Mouse (Mus musculus) forebrain, embryonic 12.5 days (tissue): ENCODE results near the gene Mtx2. TPM values are rescaled to one million over a fixed set of nuclear protein-coding genes. Genes with fewer than 3 reads are reported as not detected.

Source experiments
- ATAC-seq: fragments of 200-750 bp; cut with Nextera tagmentation; 2 replicates; pipeline ENCODE4 v1.8.0; 2017; ENCODE audit warnings: moderate TSS enrichment; ENCODE audit not compliant: low FRiP score
- H3K27ac ChIP-seq: fragments of 300-500 bp; sonication (generic); 2 replicates; pipeline ENCODE4 v1.5.1; 2016; ENCODE audit warnings: mild to moderate bottlenecking
- H3K27me3 ChIP-seq: fragments of 300-500 bp; sonication (generic); 2 replicates; pipeline ENCODE4 v1.6.1; 2016; ENCODE audit warnings: mild to moderate bottlenecking
- H3K36me3 ChIP-seq: fragments of 300-500 bp; sonication (generic); replicated peaks from 2 replicates; pipeline ENCODE4 v1.6.1; 2016; ENCODE audit warnings: mild to moderate bottlenecking
- H3K4me1 ChIP-seq: fragments of 300-500 bp; sonication (generic); 2 replicates; pipeline ENCODE4 v1.6.1; 2016
- H3K4me2 ChIP-seq: fragments of 300-500 bp; sonication (generic); 2 replicates; pipeline ENCODE4 v1.6.1; 2016; ENCODE audit warnings: mild to moderate bottlenecking, moderate library complexity
- H3K4me3 ChIP-seq: fragments of 300-500 bp; sonication (generic); replicated peaks from 2 replicates; pipeline ENCODE4 v1.5.1; 2016; ENCODE audit warnings: mild to moderate bottlenecking
- H3K9ac ChIP-seq: fragments of 300-500 bp; sonication (generic); 2 replicates; pipeline ENCODE4 v1.6.1; 2016; ENCODE audit warnings: mild to moderate bottlenecking
- H3K9me3 ChIP-seq: fragments of 300-500 bp; sonication (generic); 2 replicates; pipeline ENCODE4 v1.6.1; 2016
- WGBS: fragments of 180-500 bp; shearing (Covaris S2); methylation state at CpG from one replicate; pipeline ENCODE4 v1.1.7; 2016; 5-methylcytosine and 5-hydroxymethylcytosine counted together
- polyA plus RNA-seq: library from polyadenylated mRNA; unstranded; fragments of >200 nt; fragmentation: Nextera tagmentation; extraction: Ambion mirVana; gene quantifications from 2 replicates; pipeline ENCODE4 v1.2.1, GENCODE M21; 2016

The Mtx2 gene
- polyA plus RNA-seq, result 120 TPM in 2 replicates

GRCm38 (mm10) chr2:74825730-74826430, at the start of gene Mtx2:
TSS of gene Mtx2 (plus strand) at chr2:74825803.
- WGBS, result under 1% methylated on average over 73 of the region's 74 CpGs
- Histone ChIP-seq H3K4me1 (0 out of 2 replicates have a peak, but pooled peaks cover 5% of the 10 kb centered on the region), H3K36me3 (no peaks in the 10 kb centered on the region), H3K9ac (peak within 1 kb of the TSS; percentile 93), H3K4me3 (peak within 1 kb of the TSS; percentile 93), H3K4me2 (peak within 1 kb of the TSS; percentile 79), H3K27ac (peak within 1 kb of the TSS; percentile 86), H3K27me3 (0 out of 2 replicates have a peak, but pooled peaks cover 8% of the 10 kb centered on the region), H3K9me3 (no peaks in the 10 kb centered on the region)
- ATAC-seq, result peak; percentile 93

DNA sequence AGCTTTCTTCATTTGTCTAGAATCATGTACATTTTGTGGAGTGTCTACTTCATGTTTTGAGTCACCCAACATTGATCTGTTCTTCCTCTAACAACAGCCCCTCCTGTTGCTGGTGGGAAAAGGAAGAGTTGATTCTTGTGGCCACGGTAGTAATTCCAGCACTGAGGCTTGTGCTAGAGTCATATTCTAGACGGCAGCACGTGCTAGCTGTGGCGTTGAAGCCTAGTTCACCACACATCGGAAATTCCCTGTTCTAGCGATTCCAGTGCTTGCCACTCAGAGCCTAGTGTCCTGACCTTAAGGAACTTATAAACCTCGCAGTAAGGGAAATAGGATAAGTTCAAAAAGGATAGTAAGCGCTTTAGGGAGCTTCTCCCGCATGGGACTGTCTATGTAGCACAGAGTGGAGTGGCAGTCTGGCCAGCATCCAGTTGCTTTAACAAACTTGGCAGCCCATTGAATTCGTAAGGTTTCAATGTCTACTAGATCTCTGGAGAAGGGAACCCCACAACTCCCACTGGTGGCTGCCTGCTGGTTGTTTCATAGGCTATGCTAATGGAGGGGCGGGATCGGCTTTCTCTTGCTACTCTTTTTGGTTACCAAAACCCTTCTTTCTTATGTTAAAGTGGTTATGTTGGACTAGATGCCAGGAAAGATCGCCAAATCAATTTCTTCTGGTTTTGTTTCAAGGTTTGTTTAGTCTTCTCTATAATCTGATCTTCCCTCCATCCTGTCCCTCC, 47.9 kb upstream of the Mtx2 start:
- Histone ChIP-seq H3K4me2 (no peak overlapping the region), H3K27ac (no peak overlapping the region), H3K4me1 (no peaks in the 10 kb centered on the region), H3K27me3 (no peaks in the 10 kb centered on the region), H3K9ac (no peak overlapping the region), H3K9me3 (no peaks in the 10 kb centered on the region), H3K36me3 (no peaks in the 10 kb centered on the region), H3K4me3 (no peak overlapping the region)
- WGBS, result 72% methylated on average over 13 of the region's 13 CpGs
- no peak for ATAC-seq

- Histone ChIP-seq H3K9me3 (no peaks in the 10 kb centered on the region), H3K36me3 (no peaks in the 10 kb centered on the region), H3K4me1 (no peaks in the 10 kb centered on the region), H3K4me2 (no peak overlapping the region), H3K27me3 (0 out of 2 replicates have a peak, but pooled peaks cover 4% of the 10 kb centered on the region), H3K4me3 (no peak overlapping the region), H3K9ac (no peak overlapping the region), H3K27ac (no peak overlapping the region)
- 90% methylated on average over 5 of the region's 5 CpGs for WGBS
- no peak for ATAC-seq
Observed at GRCm38 (mm10) chr2:74781386-74781785, 44.2 kb upstream of the Mtx2 start.

DNA sequence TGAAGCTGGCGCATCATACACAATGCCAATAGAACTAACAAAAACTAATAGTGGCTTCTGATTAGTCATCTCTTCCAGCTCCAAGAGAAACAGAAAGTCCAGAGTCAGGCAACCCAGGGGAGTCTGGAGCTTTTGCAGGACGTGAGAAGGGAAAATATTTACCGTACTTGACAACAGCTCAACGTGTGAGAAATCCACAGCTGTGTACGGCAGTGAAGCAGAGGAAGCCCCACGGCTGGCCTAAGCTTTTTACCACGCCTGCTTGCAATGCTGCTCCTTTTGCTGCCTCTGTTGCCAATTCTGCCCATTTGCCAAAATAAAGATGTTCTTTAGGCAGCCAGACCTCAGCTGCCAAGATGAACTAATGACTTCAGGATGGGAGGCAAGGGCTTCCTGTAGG, 30.1 kb upstream of the Mtx2 start:
- Histone ChIP-seq H3K4me1 (no peaks in the 10 kb centered on the region), H3K4me3 (no peak overlapping the region), H3K9ac (no peak overlapping the region), H3K36me3 (no peaks in the 10 kb centered on the region), H3K9me3 (no peaks in the 10 kb centered on the region), H3K27me3 (no peaks in the 10 kb centered on the region; the same call in 1 of the 2 replicates), H3K4me2 (no peak overlapping the region), H3K27ac (no peak overlapping the region)
- no peak for ATAC-seq
- 61% methylated on average over 7 of the region's 7 CpGs for WGBS

DNA sequence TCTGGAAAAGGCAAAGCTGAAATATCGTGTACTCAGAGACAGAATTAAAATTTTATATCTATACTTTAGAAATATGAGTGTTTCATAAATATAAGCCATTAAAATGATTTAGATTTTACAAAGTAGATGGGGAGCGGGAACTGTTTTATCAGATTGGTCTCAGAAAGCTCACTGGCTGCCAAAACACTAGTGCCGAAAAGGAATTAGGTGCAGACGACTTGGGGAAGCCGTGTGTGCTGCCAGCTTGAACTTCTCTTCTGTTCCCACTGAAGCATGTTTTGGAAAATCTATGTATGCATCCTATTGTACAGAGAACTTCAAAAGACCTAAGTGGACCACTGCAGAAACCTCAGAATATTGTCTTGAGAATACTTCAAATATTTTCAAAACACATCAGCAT, 17.2 kb upstream of the Mtx2 start:
- Histone ChIP-seq H3K4me1 (no peaks in the 10 kb centered on the region), H3K4me2 (no peak overlapping the region), H3K27ac (no peak overlapping the region), H3K9ac (no peak overlapping the region), H3K9me3 (no peaks in the 10 kb centered on the region), H3K4me3 (no peak overlapping the region), H3K36me3 (no peaks in the 10 kb centered on the region), H3K27me3 (no peaks in the 10 kb centered on the region)
- 84% methylated on average over 5 of the region's 5 CpGs for WGBS
- ATAC-seq, result no peak

DNA sequence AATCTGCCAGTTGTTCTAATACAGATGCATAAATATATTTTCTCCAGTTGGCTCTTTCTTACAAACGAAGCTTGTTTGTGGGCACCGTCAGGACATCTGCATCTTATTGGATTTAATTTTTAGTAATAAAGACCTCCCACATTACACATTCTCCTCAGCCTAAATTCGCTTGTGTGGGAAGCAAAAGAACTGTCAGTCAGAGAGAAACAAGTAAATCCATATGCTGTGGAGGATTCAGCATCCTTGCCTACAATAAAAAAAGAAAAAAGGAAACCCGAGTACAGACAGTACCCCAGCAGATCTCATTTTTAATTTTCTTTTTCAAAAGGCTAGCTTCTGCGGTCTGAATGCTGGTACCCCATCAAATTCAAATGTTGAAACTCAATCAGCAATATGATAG, 2.9 kb upstream of the Mtx2 start:
- H3K9ac ChIP-seq, result no peak overlapping the region
- no peak overlapping the region for H3K4me2 ChIP-seq
- 72% methylated on average over 5 of the region's 5 CpGs for WGBS
- H3K36me3 ChIP-seq, result no peaks in the 10 kb centered on the region
- no peak overlapping the region for H3K4me3 ChIP-seq
- no peak overlapping the region for H3K27ac ChIP-seq
- no peak for ATAC-seq
- 0 out of 2 replicates have a peak, but pooled peaks cover 5% of the 10 kb centered on the region for H3K4me1 ChIP-seq
- no peaks in the 10 kb centered on the region for H3K9me3 ChIP-seq
- H3K27me3 ChIP-seq, result 0 out of 2 replicates have a peak, but pooled peaks cover 12% of the 10 kb centered on the region

GRCm38 (mm10) chr2:74825371-74825729, 253 bp upstream of the Mtx2 start:
- Histone ChIP-seq H3K9ac (peak overlapping the region; percentile 93), H3K9me3 (no peaks in the 10 kb centered on the region), H3K4me1 (0 out of 2 replicates have a peak, but pooled peaks cover 5% of the 10 kb centered on the region), H3K4me2 (peak overlapping the region; percentile 79), H3K4me3 (peak overlapping the region; percentile 93), H3K27me3 (0 out of 2 replicates have a peak, but pooled peaks cover 8% of the 10 kb centered on the region), H3K36me3 (no peaks in the 10 kb centered on the region), H3K27ac (peak overlapping the region; percentile 86)
- WGBS, result 70% methylated on average over 3 of the region's 3 CpGs
- ATAC-seq, result no peak; the same call in 1 of the 2 replicates

DNA sequence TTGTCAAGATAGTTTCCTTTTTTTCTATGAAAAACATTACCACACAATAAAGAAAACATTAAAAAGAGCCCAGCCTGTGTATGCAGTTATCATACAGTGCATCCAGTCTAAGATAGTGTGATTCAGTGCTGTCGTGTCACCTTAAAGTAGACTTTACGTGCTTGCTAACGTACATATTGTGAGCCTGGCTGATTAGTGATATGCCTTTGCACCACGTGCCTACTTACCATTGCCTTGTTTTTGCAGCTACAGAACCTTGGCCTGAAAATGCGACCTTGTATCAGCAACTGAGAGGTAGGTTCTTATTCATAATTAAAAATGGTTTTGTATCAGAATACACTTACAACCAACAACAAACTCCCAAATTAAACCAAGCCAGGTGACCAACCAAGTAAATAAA, 21.4 kb downstream of the Mtx2 start:
- no peaks in the 10 kb centered on the region for H3K9me3 ChIP-seq
- H3K27ac ChIP-seq, result no peak overlapping the region
- no peaks in the 10 kb centered on the region for H3K27me3 ChIP-seq
- H3K36me3 ChIP-seq, result no peaks in the 10 kb centered on the region
- no peak overlapping the region for H3K4me3 ChIP-seq
- H3K4me2 ChIP-seq, result no peak overlapping the region
- ATAC-seq, result no peak
- no peaks in the 10 kb centered on the region for H3K4me1 ChIP-seq
- no peak overlapping the region for H3K9ac ChIP-seq
- WGBS, result 90% methylated on average over 5 of the region's 5 CpGs

GRCm38 (mm10) chr2:74847516-74847915, 21.9 kb downstream of the Mtx2 start:
- no peaks in the 10 kb centered on the region for H3K27me3 ChIP-seq
- no peak for ATAC-seq
- no peaks in the 10 kb centered on the region for H3K9me3 ChIP-seq
- H3K27ac ChIP-seq, result no peak overlapping the region
- no peak overlapping the region for H3K4me3 ChIP-seq
- H3K4me2 ChIP-seq, result no peak overlapping the region
- no peaks in the 10 kb centered on the region for H3K4me1 ChIP-seq
- 86% methylated on average over 2 of the region's 2 CpGs for WGBS
- no peak overlapping the region for H3K9ac ChIP-seq
- no peaks in the 10 kb centered on the region for H3K36me3 ChIP-seq

DNA sequence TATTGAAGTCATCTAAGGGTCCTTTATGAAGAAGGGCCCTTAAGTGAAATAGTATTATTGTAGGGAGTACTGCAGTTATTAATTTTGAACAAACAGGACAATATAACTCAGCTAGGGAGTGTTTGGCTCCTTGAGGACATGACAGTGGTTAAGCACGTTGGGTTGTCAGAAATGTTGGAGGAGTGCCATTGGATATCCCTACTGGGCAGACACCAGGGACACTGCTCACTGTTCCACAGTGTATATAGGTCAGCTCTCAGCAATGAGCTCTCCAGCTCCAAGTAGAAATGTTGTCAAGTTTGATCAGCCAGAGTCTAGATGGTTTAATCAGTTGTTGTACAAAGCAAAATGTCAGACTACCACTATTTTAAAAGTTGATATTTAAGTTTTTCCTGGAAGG, 24.4 kb downstream of the Mtx2 start:
- H3K27ac ChIP-seq, result no peak overlapping the region
- no peaks in the 10 kb centered on the region for H3K36me3 ChIP-seq
- 79% methylated on average over 1 of the region's 1 CpGs for WGBS
- no peak overlapping the region for H3K4me3 ChIP-seq
- no peaks in the 10 kb centered on the region for H3K27me3 ChIP-seq
- no peaks in the 10 kb centered on the region for H3K4me1 ChIP-seq
- H3K9me3 ChIP-seq, result no peaks in the 10 kb centered on the region
- no peak for ATAC-seq
- no peak overlapping the region for H3K4me2 ChIP-seq
- H3K9ac ChIP-seq, result no peak overlapping the region

- WGBS, result 95% methylated on average over 1 of the region's 1 CpGs
- Histone ChIP-seq H3K9me3 (no peaks in the 10 kb centered on the region), H3K4me1 (no peaks in the 10 kb centered on the region), H3K4me3 (no peak overlapping the region), H3K36me3 (0 out of 2 replicates have a peak, but pooled peaks cover 3% of the 10 kb centered on the region), H3K4me2 (no peak overlapping the region), H3K27ac (no peak overlapping the region), H3K27me3 (no peaks in the 10 kb centered on the region), H3K9ac (no peak overlapping the region)
- no peak for ATAC-seq
Observed at GRCm38 (mm10) chr2:74862070-74862476, 36.5 kb downstream of the Mtx2 start.

GRCm38 (mm10) chr2:74865414-74865813, 39.8 kb downstream of the Mtx2 start:
- no peaks in the 10 kb centered on the region for H3K9me3 ChIP-seq
- H3K27ac ChIP-seq, result no peak overlapping the region
- H3K9ac ChIP-seq, result no peak overlapping the region
- no peaks in the 10 kb centered on the region for H3K27me3 ChIP-seq
- no peak overlapping the region for H3K4me2 ChIP-seq
- H3K4me3 ChIP-seq, result no peak overlapping the region
- no peaks in the 10 kb centered on the region for H3K4me1 ChIP-seq
- ATAC-seq, result no peak
- 0 out of 2 replicates have a peak, but pooled peaks cover 3% of the 10 kb centered on the region for H3K36me3 ChIP-seq
